Mouse (Mus musculus) urinary bladder, postnatal 10 days (tissue): ENCODE measurements around the gene Gm6367.
"Not testable (repeated sequence)": the region's sequence is repeated elsewhere in the genome, so short reads cannot be mapped to it uniquely, and the experiment has no call there.

Experiments used
- DNase-seq: peaks from one replicate; pipeline ENCODE4 v3.0.0; 2022; ENCODE audit warnings: low spot score

Gene Gm6367

DNA sequence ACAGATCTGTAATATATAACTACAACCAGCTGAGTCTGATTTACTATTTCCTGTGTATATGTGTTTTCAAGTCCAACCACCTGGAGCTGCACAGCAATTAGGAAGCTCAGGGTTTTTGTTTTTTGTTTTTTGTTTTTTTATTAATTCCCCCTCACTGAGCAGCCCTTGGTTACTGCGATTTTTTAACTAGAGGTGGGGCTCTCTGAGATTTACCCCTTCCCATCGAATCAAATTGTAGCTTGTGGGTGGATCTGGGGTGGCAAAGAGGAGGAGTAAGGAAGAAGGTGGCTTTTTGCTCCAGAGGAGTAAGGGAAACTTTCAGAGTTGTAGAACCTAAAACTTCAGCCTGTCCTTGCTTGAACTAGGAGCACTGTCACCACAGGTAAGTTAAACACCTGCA is at the start of gene Gm6367:
Gene Gm6367 (plus strand): TSS at position 301 of the 400 bp plus-strand sequence.
- DNase-seq = not testable (repeated sequence)
